Mouse (Mus musculus): ENCODE results near the gene Mydgf.

DNA sequence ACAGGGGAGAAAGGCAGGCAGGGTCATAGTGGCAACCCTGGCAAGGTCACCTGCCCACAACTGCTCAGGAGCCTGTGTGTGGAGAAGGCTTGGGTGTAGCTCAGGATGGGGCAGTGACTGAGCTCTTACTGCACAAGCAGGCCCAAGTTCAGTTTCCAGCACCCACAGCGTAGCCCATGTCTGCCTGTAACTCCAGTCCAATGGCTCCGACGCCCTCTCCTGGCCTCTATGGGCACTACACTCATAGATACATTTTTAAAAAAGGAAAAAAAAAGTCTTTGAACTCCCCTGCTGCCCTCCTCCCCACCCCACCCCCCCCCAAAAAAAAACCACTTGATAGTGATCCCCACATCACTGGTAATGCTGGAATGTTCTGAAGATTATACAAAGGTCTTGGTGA lies 17.9 kb upstream of the Mydgf start:
- TF ChIP-seq CTCF (IDR thresholded peaks at IDR 0.05; ENCODE audit: low read depth) (peak; percentile 50), EP300 (IDR thresholded peaks at IDR 0.05; ENCODE audit: low read depth) (no peak)

Data from liver, embryonic 14.5 days (tissue).